Mouse (Mus musculus) lung, embryonic 14.5 days (tissue): ENCODE results near the gene Slc25a42. TPM values are rescaled to one million over a fixed set of nuclear protein-coding genes. Genes with fewer than 3 reads are reported as not detected.

Source experiments
- ATAC-seq: fragments of 200-750 bp; cut with Nextera tagmentation; 2 replicates; pipeline ENCODE4 v1.8.0; 2017; ENCODE audit warnings: mild to moderate bottlenecking, moderate TSS enrichment, moderate library complexity; ENCODE audit not compliant: insufficient read depth
- DNase-seq: peaks from one replicate; pipeline ENCODE4 v3.0.0-alpha.2; 2015
- H3K27ac ChIP-seq: fragments of 300-500 bp; sonication (generic); 2 replicates; pipeline ENCODE4 v1.5.1; 2014; ENCODE audit warnings: low read depth, mild to moderate bottlenecking, moderate library complexity
- H3K27me3 ChIP-seq: fragments of 300-500 bp; sonication (generic); 2 replicates; pipeline ENCODE4 v1.6.1; 2014; ENCODE audit warnings: low read length, control low read depth; ENCODE audit not compliant: insufficient read depth
- H3K36me3 ChIP-seq: fragments of 300-500 bp; sonication (generic); 2 replicates; pipeline ENCODE4 v1.6.1; 2014; ENCODE audit warnings: control low read depth; ENCODE audit not compliant: insufficient read depth
- H3K4me1 ChIP-seq: fragments of 300-500 bp; sonication (generic); 2 replicates; pipeline ENCODE4 v1.6.1; 2014; ENCODE audit warnings: antibody characterized with exemption, control low read depth; ENCODE audit not compliant: insufficient read depth
- H3K4me2 ChIP-seq: fragments of 300-500 bp; sonication (generic); 2 replicates; pipeline ENCODE4 v1.6.1; 2014; ENCODE audit warnings: mild to moderate bottlenecking
- H3K4me3 ChIP-seq: fragments of 300-500 bp; sonication (generic); 2 replicates; pipeline ENCODE4 v1.5.1; 2014; ENCODE audit warnings: low read depth, low read length
- H3K9ac ChIP-seq: fragments of 300-500 bp; sonication (generic); 2 replicates; pipeline ENCODE4 v1.6.1; 2014
- H3K9me3 ChIP-seq: fragments of 300-500 bp; sonication (generic); 2 replicates; pipeline ENCODE4 v1.6.1; 2016; ENCODE audit warnings: low read depth, low read length, control low read depth
- CTCF ChIP-seq: IDR thresholded peaks from 2 replicates; pipeline ENCODE4 v1.5.1; 2016; ENCODE audit warnings: antibody characterized with exemption, low read depth
- WGBS: fragments of 180-500 bp; shearing (Covaris S2); extraction: QIAGEN DNeasy Blood & Tissue Kit; methylation state at CpG from one replicate; pipeline ENCODE4 v1.1.7; 2014; 5-methylcytosine and 5-hydroxymethylcytosine counted together
- polyA plus RNA-seq: library from polyadenylated mRNA; unstranded; fragments of >200 nt; fragmentation: Nextera tagmentation; extraction: Ambion mirVana; gene quantifications from 2 replicates; pipeline ENCODE4 v1.2.1, GENCODE M21; 2014

Gene Slc25a42
- polyA plus RNA-seq, 1 experiment from 2014 or later, result 3.2 TPM

DNA sequence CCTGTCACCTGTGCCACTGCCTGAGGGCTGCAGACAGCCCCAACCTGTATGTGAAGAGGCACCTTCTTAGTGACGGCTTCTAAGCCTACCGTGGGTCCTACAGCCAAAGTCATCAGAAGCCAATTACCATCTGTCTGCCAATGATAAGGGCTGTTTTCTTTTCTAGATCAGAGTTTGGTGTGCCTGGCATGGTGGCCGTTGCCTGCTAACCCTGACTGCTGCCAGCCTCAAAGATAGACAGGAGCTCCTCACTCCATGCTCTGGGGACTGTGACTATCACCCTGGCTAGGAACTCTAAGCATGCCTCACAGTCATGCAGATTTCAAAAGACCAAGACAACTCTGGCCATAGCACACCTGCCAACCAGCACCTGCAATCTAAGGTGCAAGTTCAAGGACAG, 10.7 kb downstream of the Slc25a42 start:
- no peaks in the 10 kb centered on the region for H3K36me3 ChIP-seq
- no peak overlapping the region for H3K27ac ChIP-seq
- DNase-seq, result no peak
- no peaks in the 10 kb centered on the region for H3K27me3 ChIP-seq
- H3K4me1 ChIP-seq, result peaks cover 3% of the 10 kb centered on the region; the same call in 1 of the 2 replicates
- H3K9me3 ChIP-seq, result no peaks in the 10 kb centered on the region
- no peak for TF ChIP-seq CTCF
- H3K9ac ChIP-seq, result no peak overlapping the region
- ATAC-seq, result no peak
- H3K4me2 ChIP-seq, result no peak overlapping the region
- WGBS, result 63% methylated on average over 3 of the region's 3 CpGs
- no peak overlapping the region for H3K4me3 ChIP-seq

GRCm38 (mm10) chr8:70200098-70200681, 11.9 kb downstream of the Slc25a42 start:
- ATAC-seq, result peak; percentile 45
- no peak overlapping the region for H3K9ac ChIP-seq
- 41% methylated on average over 5 of the region's 5 CpGs for WGBS
- no peaks in the 10 kb centered on the region for H3K36me3 ChIP-seq
- no peak overlapping the region for H3K4me3 ChIP-seq
- H3K27me3 ChIP-seq, result no peaks in the 10 kb centered on the region
- H3K27ac ChIP-seq, result no peak overlapping the region
- peaks cover 3% of the 10 kb centered on the region; the same call in 1 of the 2 replicates for H3K4me1 ChIP-seq
- peak; percentile 55 for TF ChIP-seq CTCF
- no peak overlapping the region for H3K4me2 ChIP-seq
- no peaks in the 10 kb centered on the region for H3K9me3 ChIP-seq
- DNase-seq, result peak; percentile 49

- ATAC-seq, result no peak
- Histone ChIP-seq H3K4me2 (no peak overlapping the region), H3K36me3 (no peaks in the 10 kb centered on the region), H3K9ac (no peak overlapping the region), H3K27ac (no peak overlapping the region), H3K9me3 (no peaks in the 10 kb centered on the region), H3K27me3 (no peaks in the 10 kb centered on the region), H3K4me3 (no peak overlapping the region), H3K4me1 (peaks cover 3% of the 10 kb centered on the region; the same call in 1 of the 2 replicates)
- TF ChIP-seq CTCF, result no peak
- no peak for DNase-seq
- WGBS, result 33% methylated on average over 7 of the region's 7 CpGs
Observed at GRCm38 (mm10) chr8:70197603-70198002, 14.5 kb downstream of the Slc25a42 start.

GRCm38 (mm10) chr8:70195762-70196161, 16.3 kb downstream of the Slc25a42 start:
- H3K9me3 ChIP-seq, result no peaks in the 10 kb centered on the region
- WGBS, result 76% methylated on average over 2 of the region's 2 CpGs
- H3K27ac ChIP-seq, result no peak overlapping the region
- H3K27me3 ChIP-seq, result no peaks in the 10 kb centered on the region
- H3K4me3 ChIP-seq, result no peak overlapping the region
- H3K4me1 ChIP-seq, result peaks cover 3% of the 10 kb centered on the region; the same call in 1 of the 2 replicates
- DNase-seq (no peak), ATAC-seq (no peak)
- no peaks in the 10 kb centered on the region for H3K36me3 ChIP-seq
- no peak overlapping the region for H3K9ac ChIP-seq
- no peak for TF ChIP-seq CTCF
- H3K4me2 ChIP-seq, result no peak overlapping the region

- no peak for ATAC-seq
- Histone ChIP-seq H3K27ac (no peak overlapping the region), H3K27me3 (no peaks in the 10 kb centered on the region), H3K36me3 (no peaks in the 10 kb centered on the region), H3K4me1 (no peaks in the 10 kb centered on the region), H3K9me3 (no peaks in the 10 kb centered on the region), H3K4me3 (no peak overlapping the region), H3K9ac (no peak overlapping the region), H3K4me2 (no peak overlapping the region)
- TF ChIP-seq CTCF, result no peak
- DNase-seq, result no peak
- 53% methylated on average over 3 of the region's 3 CpGs for WGBS
Observed at GRCm38 (mm10) chr8:70194191-70194590, 17.9 kb downstream of the Slc25a42 start.

GRCm38 (mm10) chr8:70193238-70193637, 18.9 kb downstream of the Slc25a42 start:
- Histone ChIP-seq H3K9me3 (no peaks in the 10 kb centered on the region), H3K27me3 (no peaks in the 10 kb centered on the region), H3K36me3 (no peaks in the 10 kb centered on the region), H3K4me3 (no peak overlapping the region), H3K4me2 (no peak overlapping the region), H3K4me1 (no peaks in the 10 kb centered on the region), H3K9ac (no peak overlapping the region), H3K27ac (no peak overlapping the region)
- WGBS, result 66% methylated on average over 5 of the region's 5 CpGs
- no peak for DNase-seq
- TF ChIP-seq CTCF, result no peak
- ATAC-seq, result no peak

- Histone ChIP-seq H3K4me3 (no peak overlapping the region), H3K36me3 (no peaks in the 10 kb centered on the region), H3K9me3 (no peaks in the 10 kb centered on the region), H3K27ac (no peak overlapping the region), H3K27me3 (no peaks in the 10 kb centered on the region), H3K4me1 (no peaks in the 10 kb centered on the region), H3K9ac (no peak overlapping the region), H3K4me2 (no peak overlapping the region)
- ATAC-seq, result no peak
- TF ChIP-seq CTCF, result no peak
- DNase-seq, result no peak
- 63% methylated on average over 7 of the region's 7 CpGs for WGBS
Observed at GRCm38 (mm10) chr8:70188707-70189106, 23.4 kb downstream of the Slc25a42 start.
